Mouse (Mus musculus): Measurements from ENCODE around the gene Lhfp. TPM values are rescaled to one million over a fixed set of nuclear protein-coding genes. Genes with fewer than 3 reads are reported as not detected.

Gene Lhfp
- polyA plus RNA-seq, 1 experiment: 17.8 TPM

- TF ChIP-seq REST (IDR thresholded peaks at IDR 0.05; ENCODE audit: insufficient read depth, insufficient read length): no peak
- TF ChIP-seq SRF (IDR thresholded peaks at IDR 0.05; ENCODE audit: control insufficient read depth, insufficient read length, low read depth): no peak
- H3K4me3 ChIP-seq: no peak overlapping the region
- H3K27me3 ChIP-seq (ENCODE audit: control insufficient read depth, insufficient read depth, insufficient read length): no peaks in the 10 kb centered on the region
- no peak overlapping the region for H3K4me2 ChIP-seq (ENCODE audit: low read depth)
- H3K79me2 ChIP-seq (ENCODE audit: control insufficient read depth, insufficient read depth): no peaks in the 10 kb centered on the region
- H3K36me3 ChIP-seq (ENCODE audit: control insufficient read depth, insufficient read depth): no peaks in the 10 kb centered on the region
- H3ac ChIP-seq (ENCODE audit: control insufficient read depth, insufficient read length): no peak overlapping the region
Observed at GRCm38 (mm10) chr3:53293901-53294433, 252.6 kb downstream of the Lhfp start.

- H3K79me2 ChIP-seq (ENCODE audit: control insufficient read depth, insufficient read depth): no peaks in the 10 kb centered on the region
- H3ac ChIP-seq (ENCODE audit: control insufficient read depth, insufficient read length): no peak overlapping the region
- no peaks in the 10 kb centered on the region for H3K27me3 ChIP-seq (ENCODE audit: control insufficient read depth, insufficient read depth, insufficient read length)
- no peaks in the 10 kb centered on the region for H3K36me3 ChIP-seq (ENCODE audit: control insufficient read depth, insufficient read depth)
- TF ChIP-seq POLR2AphosphoS2 (IDR thresholded peaks at IDR 0.05; ENCODE audit: insufficient read length, low read depth) (no peak), USF1 (IDR thresholded peaks at IDR 0.05; ENCODE audit: low read depth) (no peak), E2F4 (IDR thresholded peaks at IDR 0.05; ENCODE audit: insufficient read depth) (no peak), SRF (IDR thresholded peaks at IDR 0.05; ENCODE audit: control insufficient read depth, insufficient read length, low read depth) (no peak), TCF3 (IDR thresholded peaks at IDR 0.05; ENCODE audit: insufficient read length, low read depth) (no peak), TCF12 (IDR thresholded peaks at IDR 0.05; ENCODE audit: insufficient read depth, poor library complexity, severe bottlenecking) (no peak), CEBPB (IDR thresholded peaks at IDR 0.05; ENCODE audit: insufficient read depth, poor library complexity, severe bottlenecking) (no peak), REST (IDR thresholded peaks at IDR 0.05; ENCODE audit: insufficient read depth, insufficient read length) (no peak), MYOD1 (IDR thresholded peaks at IDR 0.05; ENCODE audit: control insufficient read depth in 1 of 3, insufficient read length in 2 of 3, low read depth in 2 of 3) (no peak), POLR2A (IDR thresholded peaks at IDR 0.05; ENCODE audit: insufficient read length, low read depth) (no peak)
- no peak overlapping the region for H3K4me2 ChIP-seq (ENCODE audit: low read depth)
- no peak overlapping the region for H3K4me3 ChIP-seq
Observed at GRCm38 (mm10) chr3:53294855-53295254, 253.5 kb downstream of the Lhfp start.

- TF ChIP-seq SRF (IDR thresholded peaks at IDR 0.05; ENCODE audit: control insufficient read depth, insufficient read length, low read depth) (no peak), TCF3 (IDR thresholded peaks at IDR 0.05; ENCODE audit: insufficient read length, low read depth) (no peak)
- Histone ChIP-seq H3K4me2 (ENCODE audit: low read depth) (no peak overlapping the region), H3K79me2 (ENCODE audit: control insufficient read depth, insufficient read depth) (no peaks in the 10 kb centered on the region), H3K4me3 (no peak overlapping the region), H3K27me3 (ENCODE audit: control insufficient read depth, insufficient read depth, insufficient read length) (no peaks in the 10 kb centered on the region), H3ac (ENCODE audit: control insufficient read depth, insufficient read length) (no peak overlapping the region), H3K36me3 (ENCODE audit: control insufficient read depth, insufficient read depth) (no peaks in the 10 kb centered on the region)
Observed at GRCm38 (mm10) chr3:53301866-53302265, 260.5 kb downstream of the Lhfp start.

GRCm38 (mm10) chr3:53304123-53304900 lies 263.0 kb downstream of the Lhfp start:
- Histone ChIP-seq H3K4me3 (no peak overlapping the region), H3K4me2 (ENCODE audit: low read depth) (no peak overlapping the region), H3K36me3 (ENCODE audit: control insufficient read depth, insufficient read depth) (no peaks in the 10 kb centered on the region), H3K79me2 (ENCODE audit: control insufficient read depth, insufficient read depth) (no peaks in the 10 kb centered on the region), H3K27me3 (ENCODE audit: control insufficient read depth, insufficient read depth, insufficient read length) (no peaks in the 10 kb centered on the region), H3ac (ENCODE audit: control insufficient read depth, insufficient read length) (no peak overlapping the region)
- TF ChIP-seq SRF (IDR thresholded peaks at IDR 0.05; ENCODE audit: control insufficient read depth, insufficient read length, low read depth): no peak
- TF ChIP-seq CEBPB (IDR thresholded peaks at IDR 0.05; ENCODE audit: insufficient read depth, poor library complexity, severe bottlenecking): peak; percentile 41; the same call in 1 of the 2 replicates

GRCm38 (mm10) chr3:53305860-53306259 lies 264.5 kb downstream of the Lhfp start:
- Histone ChIP-seq H3K4me3 (no peak overlapping the region), H3K4me2 (ENCODE audit: low read depth) (no peak overlapping the region), H3ac (ENCODE audit: control insufficient read depth, insufficient read length) (no peak overlapping the region), H3K79me2 (ENCODE audit: control insufficient read depth, insufficient read depth) (no peaks in the 10 kb centered on the region), H3K36me3 (ENCODE audit: control insufficient read depth, insufficient read depth) (no peaks in the 10 kb centered on the region), H3K27me3 (ENCODE audit: control insufficient read depth, insufficient read depth, insufficient read length) (no peaks in the 10 kb centered on the region)
- TF ChIP-seq POLR2A (IDR thresholded peaks at IDR 0.05; ENCODE audit: insufficient read length, low read depth) (no peak), REST (IDR thresholded peaks at IDR 0.05; ENCODE audit: insufficient read depth, insufficient read length) (no peak), MAX (IDR thresholded peaks at IDR 0.05; ENCODE audit: low read depth) (no peak), E2F4 (IDR thresholded peaks at IDR 0.05; ENCODE audit: insufficient read depth) (no peak)

GRCm38 (mm10) chr3:53308649-53309048 lies 267.3 kb downstream of the Lhfp start:
- no peak overlapping the region for H3K4me2 ChIP-seq (ENCODE audit: low read depth)
- no peak overlapping the region for H3K4me3 ChIP-seq
- no peaks in the 10 kb centered on the region for H3K79me2 ChIP-seq (ENCODE audit: control insufficient read depth, insufficient read depth)
- TF ChIP-seq E2F4 (IDR thresholded peaks at IDR 0.05; ENCODE audit: insufficient read depth): no peak
- no peak for TF ChIP-seq MYOG (IDR thresholded peaks at IDR 0.05; ENCODE audit: control insufficient read depth in 1 of 3, insufficient read depth in 1 of 3, insufficient read length in 2 of 3, low read depth in 2 of 3)
- TF ChIP-seq REST (IDR thresholded peaks at IDR 0.05; ENCODE audit: insufficient read depth, insufficient read length): no peak
- no peak for TF ChIP-seq SRF (IDR thresholded peaks at IDR 0.05; ENCODE audit: control insufficient read depth, insufficient read length, low read depth)
- no peak for TF ChIP-seq MYOD1 (IDR thresholded peaks at IDR 0.05; ENCODE audit: control insufficient read depth in 1 of 3, insufficient read length in 2 of 3, low read depth in 2 of 3)
- no peak for TF ChIP-seq POLR2AphosphoS2 (IDR thresholded peaks at IDR 0.05; ENCODE audit: insufficient read length, low read depth)
- TF ChIP-seq CEBPB (IDR thresholded peaks at IDR 0.05; ENCODE audit: insufficient read depth, poor library complexity, severe bottlenecking): no peak
- H3K36me3 ChIP-seq (ENCODE audit: control insufficient read depth, insufficient read depth): no peaks in the 10 kb centered on the region
- H3ac ChIP-seq (ENCODE audit: control insufficient read depth, insufficient read length): no peak overlapping the region
- H3K27me3 ChIP-seq (ENCODE audit: control insufficient read depth, insufficient read depth, insufficient read length): no peaks in the 10 kb centered on the region

Data from myocyte (in vitro differentiated cells).